Mouse (Mus musculus) heart, postnatal 36 days (tissue): ENCODE measurements around the gene Atp2c2. TPM values are rescaled to one million over a fixed set of nuclear protein-coding genes. Genes with fewer than 3 reads are reported as not detected.

Experiments used
- DNase-seq, 2 experiments: peaks; one replicate each; pipeline ENCODE4 v3.0.0; 2021 to 2022
- intact Hi-C: fragments of 180-260 bp; cut with DNase I; formaldehyde crosslinking; loops from one replicate; pipeline ENCODE4 v1.15.1; 2025
- total RNA-seq, 2 experiments: library from RNA; stranded (reverse); gene quantifications; 2 replicates each; pipeline ENCODE4 v1.2.3; 2021

Gene Atp2c2
- total RNA-seq, 2 experiments from 2014 or later: not detected

- intact Hi-C loops: no loop called here
- no peak for DNase-seq
These were observed 106.8 kb downstream of the Atp2c2 start for GRCm38 (mm10) chr8:119806422-119807263.

Other genes with a start within 250 kb of the Atp2c2 start
- gene Slc38a8, start 198.3 kb upstream of the Atp2c2 start, total RNA-seq: not detected
- 10 to 100 TPM; 39.7 to 41.3 TPM for gene Mbtps1, start 141.3 kb upstream of the Atp2c2 start, total RNA-seq
- gene Hsdl1, start 124.8 kb upstream of the Atp2c2 start, total RNA-seq: 10 to 100 TPM; 19.1 to 21.1 TPM
- gene Dnaaf1, start 124.8 kb upstream of the Atp2c2 start, total RNA-seq: not detected
- 1 to 10 TPM; 3.6 to 3.8 TPM for gene Taf1c, start 94.8 kb upstream of the Atp2c2 start, total RNA-seq
- gene Adad2, start 87.3 kb upstream of the Atp2c2 start, total RNA-seq: not detected
- under 1 TPM; 0.11 to 0.22 TPM for gene Kcng4, start 64.3 kb upstream of the Atp2c2 start, total RNA-seq
- gene Wfdc1, start 33.6 kb upstream of the Atp2c2 start, total RNA-seq: 10 to 100 TPM; 33.5 to 40.7 TPM
- 10 to 100 TPM; 11.1 to 13.3 TPM for gene Tldc1, start 78.4 kb downstream of the Atp2c2 start, total RNA-seq
- 10 to 100 TPM; 17.5 to 19.0 TPM for gene Cotl1, start 140.5 kb downstream of the Atp2c2 start, total RNA-seq
- 1 to 10 TPM; 2.5 to 2.6 TPM for gene Klhl36, start 162.3 kb downstream of the Atp2c2 start, total RNA-seq
- 10 to 100 TPM; 45.5 to 50.8 TPM for gene Usp10, start 210.4 kb downstream of the Atp2c2 start, total RNA-seq
- 1 to 10 TPM; 3.5 to 4.9 TPM for gene Gm20388, start 210.8 kb downstream of the Atp2c2 start, total RNA-seq